Mouse (Mus musculus) CH12.LX (cell line): ENCODE data around the gene Pip5k1b.

Experiments used
- CTCF ChIP-seq, 2 experiments: IDR thresholded peaks in 1 of 2; conservative IDR thresholded peaks in 1 of 2; 2 replicates each; pipeline ENCODE4 v1.5.1; 2011 to 2012; ENCODE audit warnings: low read depth in 2 of 2, low read length in 2 of 2, improper control_type of control experiment in 1 of 2, inconsistent platforms in 1 of 2, mild to moderate bottlenecking in 1 of 2, moderate library complexity in 1 of 2
- EP300 ChIP-seq: IDR thresholded peaks from 2 replicates; pipeline ENCODE4 v1.6.1; 2011; ENCODE audit warnings: low read length, improper control_type of control experiment
- JUND ChIP-seq: conservative IDR thresholded peaks from 2 replicates; pipeline ENCODE4 v1.6.1; 2011; ENCODE audit warnings: low read depth, low read length, improper control_type of control experiment
- MAX ChIP-seq: IDR thresholded peaks from 2 replicates; pipeline ENCODE4 v1.6.1; 2011; ENCODE audit warnings: low read length, improper control_type of control experiment
- NELFE ChIP-seq: IDR thresholded peaks from 2 replicates; pipeline ENCODE4 v1.6.1; 2011; ENCODE audit warnings: low read depth, low read length, improper control_type of control experiment
- POLR2A ChIP-seq: IDR thresholded peaks from 2 replicates; pipeline ENCODE4 v1.6.1; 2011; ENCODE audit warnings: low read depth, mild to moderate bottlenecking, improper control_type of control experiment, low read length
- POLR2AphosphoS2 ChIP-seq: IDR thresholded peaks from 2 replicates; pipeline ENCODE4 v1.6.1; 2011; ENCODE audit warnings: low read depth, low read length, improper control_type of control experiment
- TBP ChIP-seq: conservative IDR thresholded peaks from 2 replicates; pipeline ENCODE4 v1.6.1; 2011; ENCODE audit warnings: low read depth, low read length, improper control_type of control experiment
- USF1 ChIP-seq: IDR thresholded peaks from 2 replicates; pipeline ENCODE4 v1.6.1; 2014; ENCODE audit warnings: low read depth, mild to moderate bottlenecking, inconsistent platforms, low read length, improper control_type of control experiment
- USF2 ChIP-seq: conservative IDR thresholded peaks from 2 replicates; pipeline ENCODE4 v1.6.1; 2011; ENCODE audit warnings: low read depth, low read length, improper control_type of control experiment
- ZC3H11A ChIP-seq: IDR thresholded peaks from 2 replicates; pipeline ENCODE4 v1.6.1; 2012; ENCODE audit warnings: low read depth, mild to moderate bottlenecking, inconsistent platforms, low read length, improper control_type of control experiment
- ZMIZ1 ChIP-seq: IDR thresholded peaks from 2 replicates; pipeline ENCODE4 v1.6.1; 2012; ENCODE audit warnings: low read depth, mild to moderate bottlenecking, inconsistent platforms, low read length, improper control_type of control experiment

GRCm38 (mm10) chr19:24391519-24392251 is 164.0 kb downstream of the Pip5k1b start:
- TF ChIP-seq MAX (no peak), POLR2AphosphoS2 (no peak), CTCF (conservative IDR thresholded peaks at IDR 0.05 in 1 of 2, IDR thresholded peaks at IDR 0.05 in 1 of 2; ENCODE audit: low read depth in 2 of 2, low read length in 2 of 2) (no peak), TBP (no peak), POLR2A (no peak), ZMIZ1 (no peak), NELFE (no peak), ZC3H11A (no peak), EP300 (no peak), USF1 (no peak), USF2 (no peak), JUND (no peak)
